Mouse (Mus musculus) adrenal gland, adult 2 months (tissue): ENCODE results near the gene Arpp19. TPM values are rescaled to one million over a fixed set of nuclear protein-coding genes. Genes with fewer than 3 reads are reported as not detected.

Experiments
- DNase-seq: peaks from one replicate; pipeline ENCODE4 v3.0.0; 2021
- polyA plus RNA-seq: library from polyadenylated mRNA; depleted of rRNA; stranded (reverse); fragments of >200 nt; gene quantifications from 2 replicates; pipeline ENCODE4 v1.2.3, GENCODE M21; 2012; rRNA removed
- total RNA-seq, 2 experiments: library from RNA; stranded (reverse); gene quantifications; 2 replicates each; pipeline ENCODE4 v1.2.3; 2021

The Arpp19 gene
- total and polyA plus RNA-seq, 3 experiments: 5.5 to 321 (median 301) TPM

DNA sequence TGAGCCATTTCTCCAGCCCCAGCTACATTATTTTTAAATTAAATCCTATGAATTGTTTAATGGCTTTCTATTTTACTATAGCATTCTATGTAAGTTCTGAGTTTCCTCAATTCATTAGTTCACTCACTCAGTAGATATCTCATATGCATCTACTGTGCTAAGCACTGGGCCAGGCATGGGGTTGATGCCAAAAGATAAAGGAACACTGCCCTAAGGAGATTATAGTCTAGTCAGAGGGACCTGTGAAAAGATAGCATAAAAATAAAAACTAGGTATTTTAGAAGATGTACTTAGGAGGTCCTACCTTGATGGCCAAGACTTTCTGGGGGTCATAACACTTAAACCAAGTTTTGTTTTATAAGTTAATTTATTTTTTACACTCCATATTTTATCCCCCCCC is 64.7 kb downstream of the Arpp19 start:
- no peak for DNase-seq

Other genes starting within 250 kb of the Arpp19 start
- under 1 TPM in 1 of 2 experiments, not detected in 1; 0.23 TPM for gene Onecut1, start 175.7 kb upstream of the Arpp19 start, total RNA-seq
- gene Onecut1, start 175.7 kb upstream of the Arpp19 start, polyA plus RNA-seq: 0.02 TPM in 1 of 2 replicates, not detected in the other
- 10 to 100 TPM; 80.1 to 86.7 TPM for gene Fam214a, start 84.7 kb upstream of the Arpp19 start, total RNA-seq
- gene Fam214a, start 84.7 kb upstream of the Arpp19 start, polyA plus RNA-seq: 16.7 and 21.1 TPM in 2 replicates
- 10 to 100 TPM; 45.4 to 45.6 TPM for gene Myo5a, start 33.4 kb downstream of the Arpp19 start, total RNA-seq
- gene Myo5a, start 33.4 kb downstream of the Arpp19 start, polyA plus RNA-seq: 3.7 and 3.8 TPM in 2 replicates
- gene Myo5c, start 194.4 kb downstream of the Arpp19 start, total RNA-seq: 1 to 10 TPM; 2.5 to 3.7 TPM
- gene Myo5c, start 194.4 kb downstream of the Arpp19 start, polyA plus RNA-seq: 0.38 and 1.4 TPM in 2 replicates